Mouse (Mus musculus): Measurements from ENCODE around the gene Sdad1.

- TF ChIP-seq TCF12 (IDR thresholded peaks at IDR 0.05; ENCODE audit: insufficient read depth, poor library complexity, severe bottlenecking) (no peak), SRF (IDR thresholded peaks at IDR 0.05; ENCODE audit: control insufficient read depth, insufficient read length, low read depth) (no peak), MYOD1 (IDR thresholded peaks at IDR 0.05; ENCODE audit: control insufficient read depth in 1 of 3, insufficient read length in 2 of 3, low read depth in 2 of 3) (no peak), REST (IDR thresholded peaks at IDR 0.05; ENCODE audit: insufficient read depth, insufficient read length) (no peak), POLR2A (IDR thresholded peaks at IDR 0.05; ENCODE audit: insufficient read length, low read depth) (no peak)
Measured at GRCm38 (mm10) chr5:92248614-92249013, 61.7 kb downstream of the Sdad1 start.
